Mouse (Mus musculus) heart, adult 2 months (tissue): ENCODE measurements around the gene Tnni2. TPM values are rescaled to one million over a fixed set of nuclear protein-coding genes. Genes with fewer than 3 reads are reported as not detected.

Experiments
- DNase-seq, 2 experiments: peaks; one replicate each; pipeline ENCODE4 v3.0.0; 2021
- H3K27ac ChIP-seq: fragments of 200-600 bp; 2 replicates; pipeline ENCODE4 v1.8.1; 2022
- H3K27me3 ChIP-seq: fragments of 200-500 bp; 2 replicates; pipeline ENCODE4 v1.6.1; 2012; ENCODE audit warnings: mild to moderate bottlenecking, low read length, inconsistent platforms, mixed read lengths; ENCODE audit not compliant: control insufficient read depth, insufficient read depth
- H3K36me3 ChIP-seq: fragments of 200-500 bp; 2 replicates; pipeline ENCODE4 v1.6.1; 2012; ENCODE audit warnings: low read length, inconsistent platforms; ENCODE audit not compliant: control insufficient read depth, insufficient read depth
- H3K4me1 ChIP-seq: fragments of 200-500 bp; 2 replicates; pipeline ENCODE4 v1.6.1; 2011; ENCODE audit warnings: low read length; ENCODE audit not compliant: control insufficient read depth, insufficient read depth
- H3K4me3 ChIP-seq: fragments of 200-600 bp; 2 replicates; pipeline ENCODE4 v1.8.1; 2022
- H3K79me2 ChIP-seq: fragments of 200-500 bp; replicated peaks from 2 replicates; pipeline ENCODE4 v1.6.1; 2012; ENCODE audit warnings: mild to moderate bottlenecking, inconsistent platforms, low read length, moderate library complexity, mixed read lengths; ENCODE audit not compliant: control insufficient read depth, insufficient read depth
- H3K9ac ChIP-seq: fragments of 200-500 bp; 2 replicates; pipeline ENCODE4 v1.6.1; 2012; ENCODE audit warnings: low read depth, mild to moderate bottlenecking, control low read depth, inconsistent platforms, low read length, mixed read lengths
- CTCF ChIP-seq: fragments of 200-600 bp; IDR thresholded peaks from 2 replicates; pipeline ENCODE4 v1.8.1; 2022; ENCODE audit warnings: antibody characterized with exemption, mild to moderate bottlenecking, moderate library complexity
- EP300 ChIP-seq: fragments of 200-500 bp; IDR thresholded peaks from 2 replicates; pipeline ENCODE4 v1.6.1; 2011; ENCODE audit warnings: low read depth, low read length, control low read depth; ENCODE audit not compliant: insufficient read depth
- POLR2A ChIP-seq: fragments of 200-500 bp; IDR thresholded peaks from 2 replicates; pipeline ENCODE4 v1.6.1; 2011; ENCODE audit warnings: mild to moderate bottlenecking, low read depth, low read length, control low read depth; ENCODE audit not compliant: insufficient read depth
- WGBS: fragments of 180-500 bp; shearing (Covaris S2); methylation state at CpG from one replicate; pipeline ENCODE4 v1.1.7; 2018; 5-methylcytosine and 5-hydroxymethylcytosine counted together
- intact Hi-C: fragments of 180-260 bp; cut with DNase I; formaldehyde crosslinking; loops from one replicate; pipeline ENCODE4 v1.15.1; 2025
- polyA plus RNA-seq: library from polyadenylated mRNA; depleted of rRNA; stranded (reverse); fragments of >200 nt; gene quantifications from 2 replicates; pipeline ENCODE4 v1.2.3, GENCODE M21; 2012
- total RNA-seq, 2 experiments: library from RNA; stranded (reverse); gene quantifications; 2 replicates each; pipeline ENCODE4 v1.2.3; 2021

The Tnni2 gene
- total and polyA plus RNA-seq, 3 experiments: 2.7 to 7.5 (median 3.0) TPM

DNA sequence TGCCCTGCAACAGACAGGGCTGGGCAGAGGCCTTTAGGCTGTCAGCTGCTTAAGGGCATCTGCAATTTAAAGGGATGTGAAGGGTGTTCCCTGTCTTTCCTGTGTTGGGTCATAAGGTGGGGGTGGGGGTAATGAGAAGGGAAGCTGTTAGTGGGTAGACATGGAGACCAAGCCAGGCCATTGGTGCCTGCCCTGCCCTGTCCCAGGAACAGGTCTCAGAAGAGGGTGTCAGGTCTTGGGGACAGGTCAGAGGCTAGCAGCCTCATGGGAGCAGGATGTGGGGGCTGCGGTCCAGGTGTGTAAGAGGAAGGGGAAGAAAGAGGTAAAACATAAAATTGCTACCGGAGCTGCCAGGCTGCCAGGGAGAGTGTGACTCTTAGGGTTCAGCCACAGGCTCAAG is 19.8 kb downstream of the Tnni2 start:
- no peak overlapping the region for H3K9ac ChIP-seq
- H3K36me3 ChIP-seq: peaks cover 6% of the 10 kb centered on the region
- 75% methylated on average over 2 of the region's 2 CpGs for WGBS
- intact Hi-C loops: no loop called here
- no peaks in the 10 kb centered on the region for H3K79me2 ChIP-seq
- H3K4me1 ChIP-seq: peaks cover 18% of the 10 kb centered on the region
- H3K27me3 ChIP-seq: no peaks in the 10 kb centered on the region
- peak; percentile 22 to 25 for DNase-seq
- TF ChIP-seq EP300: no peak
- no peak for TF ChIP-seq POLR2A
- no peak for TF ChIP-seq CTCF
- no peak overlapping the region; the same call in 1 of the 2 replicates for H3K27ac ChIP-seq
- no peak overlapping the region for H3K4me3 ChIP-seq

DNA sequence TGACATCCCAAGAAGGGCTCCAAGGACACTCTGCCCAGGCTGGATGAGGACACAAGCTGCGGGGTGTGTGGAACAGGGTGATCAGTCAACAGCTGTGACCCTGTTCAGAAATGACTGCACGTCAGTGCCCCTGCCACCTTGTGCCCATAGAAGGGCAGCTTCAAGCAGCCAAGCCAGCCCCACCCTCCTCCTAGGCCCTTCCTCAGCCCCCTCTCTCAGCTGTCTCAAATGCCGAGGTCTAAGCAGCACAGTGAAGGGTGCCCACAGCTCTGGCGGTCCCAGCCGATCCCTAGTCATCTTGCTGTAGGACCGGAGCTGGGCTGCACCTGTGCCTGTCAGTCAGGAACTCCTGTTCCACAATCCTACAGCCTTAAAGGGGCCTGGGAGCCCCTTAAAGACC is 20.6 kb downstream of the Tnni2 start:
- Histone ChIP-seq H3K27ac (peak overlapping the region; percentile 43), H3K4me1 (peaks cover 14% of the 10 kb centered on the region), H3K27me3 (no peaks in the 10 kb centered on the region), H3K79me2 (no peaks in the 10 kb centered on the region), H3K9ac (peak overlapping the region; percentile 20; the same call in 1 of the 2 replicates), H3K4me3 (no peak overlapping the region), H3K36me3 (peaks cover 6% of the 10 kb centered on the region)
- no peak for TF ChIP-seq CTCF
- TF ChIP-seq POLR2A: peak; percentile 35; the same call in 1 of the 2 replicates
- peak; percentile 85 for TF ChIP-seq EP300
- peak in 1 of 2 experiments; percentile 28 for DNase-seq
- intact Hi-C loops: no loop called here
- 75% methylated on average over 6 of the region's 6 CpGs for WGBS

DNA sequence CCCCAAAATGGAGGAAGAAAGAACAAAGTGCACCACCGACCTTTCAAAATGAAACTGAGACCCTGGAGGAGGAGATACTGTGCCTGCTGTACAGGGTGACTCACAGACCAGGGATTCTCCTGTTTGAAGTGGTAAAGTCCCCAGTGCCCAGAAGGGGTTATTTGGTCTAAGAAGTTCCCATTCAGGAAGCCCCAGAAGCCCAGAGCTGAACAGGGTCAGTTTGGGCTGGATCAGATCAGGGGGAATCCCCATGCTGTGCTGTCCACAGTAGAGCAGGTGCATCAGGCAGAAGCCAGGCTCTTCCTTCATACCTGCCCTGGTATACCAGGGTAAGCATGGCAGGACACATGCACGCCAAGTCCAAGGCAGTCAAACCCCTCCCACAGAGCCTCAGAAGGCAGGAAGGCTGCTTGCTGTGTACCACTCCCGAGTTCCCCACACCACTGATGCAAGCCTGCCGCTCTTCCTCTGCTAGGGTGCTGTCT is 21.0 kb downstream of the Tnni2 start:
- Histone ChIP-seq H3K9ac (no peak overlapping the region), H3K4me1 (peaks cover 13% of the 10 kb centered on the region), H3K36me3 (peaks cover 6% of the 10 kb centered on the region), H3K79me2 (no peaks in the 10 kb centered on the region), H3K4me3 (no peak overlapping the region), H3K27ac (peak overlapping the region; percentile 43), H3K27me3 (no peaks in the 10 kb centered on the region)
- peak in 1 of 2 experiments; percentile 27 for DNase-seq
- intact Hi-C loops: no loop called here
- no peak for TF ChIP-seq POLR2A
- 72% methylated on average over 4 of the region's 4 CpGs for WGBS

DNA sequence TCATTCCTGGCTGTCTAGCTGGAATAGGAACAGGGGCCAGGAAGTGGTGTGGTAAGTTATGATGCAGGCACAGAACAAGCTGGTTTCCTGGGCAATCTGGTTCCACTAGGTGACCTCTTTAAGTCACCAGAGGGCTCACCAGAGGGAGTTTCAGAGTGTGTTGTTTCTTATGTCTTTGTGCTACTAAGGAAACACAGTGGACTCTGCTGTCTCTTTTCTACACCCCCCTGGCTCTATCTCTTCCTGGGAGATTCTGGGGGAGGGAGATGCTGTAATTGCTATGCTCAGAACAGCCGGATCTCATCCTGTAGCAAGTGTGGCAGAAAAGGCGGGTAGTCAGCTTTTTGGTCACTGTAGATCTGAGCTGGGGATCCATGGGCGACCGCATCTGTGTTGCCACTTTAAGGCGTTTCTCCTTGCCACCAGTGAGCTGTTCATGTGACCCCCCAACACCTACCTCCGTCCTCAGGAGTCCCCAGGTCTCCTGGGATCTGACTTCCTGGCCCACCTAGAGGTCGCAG is 28.6 kb downstream of the Tnni2 start:
- no peak overlapping the region for H3K4me3 ChIP-seq
- WGBS: 51% methylated on average over 7 of the region's 7 CpGs
- H3K27me3 ChIP-seq: no peaks in the 10 kb centered on the region
- no peak for TF ChIP-seq CTCF
- no peak for TF ChIP-seq POLR2A
- TF ChIP-seq EP300: no peak
- DNase-seq: peak; percentile 29 to 45
- intact Hi-C loops: no loop called here
- no peak overlapping the region for H3K9ac ChIP-seq
- peak overlapping the region; percentile 75 for H3K27ac ChIP-seq
- no peaks in the 10 kb centered on the region for H3K36me3 ChIP-seq
- H3K79me2 ChIP-seq: no peaks in the 10 kb centered on the region
- peaks cover 17% of the 10 kb centered on the region for H3K4me1 ChIP-seq

DNA sequence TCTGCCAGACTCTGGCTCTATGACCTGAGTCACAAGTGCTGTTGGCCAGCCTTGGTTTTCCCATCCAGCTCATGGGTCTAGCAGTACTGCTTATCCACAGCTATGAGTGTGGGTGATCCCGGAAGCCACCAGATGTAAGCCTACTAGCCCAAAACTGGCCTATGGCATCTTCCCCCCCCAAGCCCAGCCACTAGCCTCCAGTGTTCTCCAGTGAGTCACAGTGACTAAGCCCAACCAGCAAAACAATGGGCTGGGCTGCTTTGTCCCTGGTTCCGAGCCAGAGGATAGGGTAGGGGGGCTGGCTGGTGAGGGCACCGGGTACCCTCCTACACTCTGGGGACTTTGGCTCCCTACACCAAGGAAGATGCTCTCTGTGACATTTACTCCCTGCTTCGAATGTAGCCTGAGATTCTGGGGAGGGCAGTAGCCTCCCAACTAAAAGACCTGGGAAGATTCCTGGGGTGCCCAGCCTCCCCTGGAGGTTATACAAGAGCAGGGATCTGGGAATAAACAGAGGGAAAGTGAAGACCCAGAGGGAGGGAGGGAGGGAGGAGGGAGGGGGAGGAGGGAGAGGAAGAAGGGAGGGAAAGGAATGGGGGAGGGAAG is 29.3 kb downstream of the Tnni2 start:
- Histone ChIP-seq H3K9ac (no peak overlapping the region; the same call in 1 of the 2 replicates), H3K79me2 (no peaks in the 10 kb centered on the region), H3K36me3 (no peaks in the 10 kb centered on the region), H3K4me3 (no peak overlapping the region), H3K27ac (peak overlapping the region; percentile 75), H3K4me1 (peaks cover 17% of the 10 kb centered on the region), H3K27me3 (no peaks in the 10 kb centered on the region)
- WGBS: 11% methylated on average over 4 of the region's 4 CpGs
- DNase-seq: peak; percentile 71 to 77
- TF ChIP-seq EP300 (peak; percentile 23; the same call in 1 of the 2 replicates), CTCF (no peak), POLR2A (peak; percentile 51; the same call in 1 of the 2 replicates)
- intact Hi-C loops: no loop called here

DNA sequence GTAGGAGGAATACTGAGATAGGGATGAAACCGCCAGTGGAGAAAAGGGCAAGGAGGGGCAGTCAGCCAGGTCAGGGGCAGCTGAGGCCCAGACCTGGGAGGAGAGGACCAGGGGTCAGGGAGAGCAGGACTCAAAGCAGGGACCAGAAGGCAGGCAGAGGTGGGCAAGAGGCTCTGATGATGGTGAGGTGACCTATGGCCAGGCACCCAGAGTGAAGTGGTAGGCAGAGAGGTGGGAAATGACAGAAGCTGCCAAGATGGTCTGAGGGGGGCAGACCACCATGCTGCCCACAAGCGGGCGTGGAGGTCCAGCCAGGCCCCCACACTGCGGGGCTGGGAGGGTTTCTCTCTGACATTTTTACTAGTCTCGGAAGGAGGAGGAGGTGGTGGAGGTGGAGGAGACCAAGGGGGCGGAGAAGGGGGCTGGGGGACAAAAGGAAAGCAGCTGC is 29.8 kb downstream of the Tnni2 start:
- Histone ChIP-seq H3K4me3 (no peak overlapping the region), H3K27me3 (no peaks in the 10 kb centered on the region), H3K27ac (peak overlapping the region; percentile 75), H3K79me2 (no peaks in the 10 kb centered on the region), H3K4me1 (peaks cover 21% of the 10 kb centered on the region), H3K36me3 (no peaks in the 10 kb centered on the region), H3K9ac (peak overlapping the region; percentile 57)
- WGBS: 56% methylated on average over 6 of the region's 6 CpGs
- intact Hi-C loops: no loop called here
- TF ChIP-seq POLR2A (no peak), CTCF (no peak), EP300 (no peak)
- DNase-seq: peak; percentile 38 to 43
